In the genomic region with DNA sequence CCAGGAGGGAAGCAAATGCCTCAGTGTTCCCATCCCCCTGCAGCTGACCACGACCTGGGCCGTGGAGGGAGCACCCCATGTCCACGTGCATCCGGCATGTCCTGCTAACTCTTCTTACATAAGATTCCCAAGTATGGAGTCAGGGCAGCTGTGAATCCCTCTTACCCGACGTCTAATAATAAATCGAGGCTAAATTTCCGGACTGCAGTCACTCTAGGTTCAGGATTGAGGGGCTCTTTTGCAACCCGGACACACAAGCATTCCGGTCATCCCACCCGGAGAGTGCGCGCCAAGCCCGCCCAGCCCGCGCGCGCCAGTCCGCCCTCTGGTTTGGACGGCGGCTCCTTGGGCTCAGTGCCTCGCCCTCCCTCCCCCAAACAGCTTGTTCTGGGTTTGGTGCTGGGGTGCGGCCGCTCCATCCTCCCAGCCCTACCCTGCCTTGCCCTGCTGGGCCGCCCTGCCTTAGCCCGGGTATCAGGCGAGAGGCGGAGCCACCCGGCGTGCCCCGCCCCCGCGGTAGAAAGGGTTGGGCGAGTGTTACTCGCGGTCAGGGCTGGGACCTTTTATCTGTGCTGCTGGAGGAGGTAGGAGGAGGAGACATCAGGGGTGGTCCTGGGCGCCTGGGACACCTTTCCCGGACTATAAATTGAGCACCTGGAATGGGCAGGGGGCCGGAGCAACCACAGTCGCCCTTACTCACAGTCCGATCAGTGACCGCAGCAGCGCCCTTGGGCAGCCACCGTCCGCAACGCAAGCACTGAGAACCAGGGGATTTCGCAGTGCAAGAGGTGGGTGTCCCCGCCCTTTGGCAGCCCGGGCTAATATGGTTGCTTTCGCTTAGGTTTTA, we compare ENCODE assay signal across 8 mouse cellular contexts. TPM values are rescaled to one million over a fixed set of nuclear protein-coding genes. Genes with fewer than 3 reads are reported as not detected.
DNase-seq lines count a peak whose midpoint lies in the region; ATAC-seq lines count a peak whose summit lies in the region.

No protein-coding gene starts in this region.

- ATAC-seq in common myeloid progenitor, adult 5-6 weeks (replicated peaks; ENCODE audit: low read depth, poor library complexity, severe bottlenecking) = peak; percentile 67
- peak; percentile 78 for ATAC-seq in inflammation-experienced regulatory T-cells, adult 6 months
- ATAC-seq in megakaryocyte progenitor cell, adult 5-6 weeks (replicated peaks; ENCODE audit: poor library complexity) = peak; percentile 69

- intact Hi-C loops in left cerebral cortex, postnatal 10 days (cut with DNase I) = loop anchor here (10.0 kb wide), 2 partner anchors 278 to 368 kb away; no protein-coding TSS in a partner anchor

- peak; percentile 94 for DNase-seq in ZHBTc4 (ENCODE audit: low read depth, low spot score)
- DNase-seq in gastrocnemius, postnatal 10 days = peak; percentile 76
- DNase-seq in left cerebral cortex, postnatal 10 days (ENCODE audit: extremely low spot score in 1 of 2, low spot score in 2 of 2) = peak; percentile 55 to 90
- DNase-seq in right cerebral cortex, postnatal 14 days = peak; percentile 70
- peak; percentile 79 for DNase-seq in urinary bladder, postnatal 25 days (ENCODE audit: low spot score)

RNA-seq across cellular contexts. Expression of gene Mid1ip1, which starts 2.3 kb away (rescaled TPM):
- total RNA-seq in common myeloid progenitor, adult 5-6 weeks (2017) = 42.1 and 45.8 TPM in 2 replicates
- total RNA-seq in gastrocnemius, postnatal 10 days (2021) = 10 to 100 TPM; 10.6 to 11.3 TPM
- polyA plus RNA-seq in inflammation-experienced regulatory T-cells, adult 6 months (2017; shearing (Covaris generic)) = 10 to 100 TPM in 2 of 3 experiments, 1 to 10 TPM in 1; 8.6 to 15.8 (median 10.1) TPM
- 10 to 100 TPM; 66.9 to 72.3 TPM for total RNA-seq in left cerebral cortex, postnatal 10 days (2021)
- 21.4 and 21.9 TPM in 2 replicates for total RNA-seq in megakaryocyte progenitor cell, adult 5-6 weeks (2015)
- 62.6 and 71.8 TPM in 2 replicates for total RNA-seq in megakaryocyte progenitor cell, adult 5-6 weeks (2017)

Comparison
In these comparisons a context has a peak if more than half of its experiments do, and no peak if none do; other contexts are left out.
1. Peak in every context shown above with its lines: DNase-seq and ATAC-seq.